Mouse (Mus musculus): ENCODE measurements around the gene Rps8. TPM values are rescaled to one million over a fixed set of nuclear protein-coding genes. Genes with fewer than 3 reads are reported as not detected.

Gene Rps8
- polyA plus RNA-seq, 1 experiment = 703 TPM

DNA sequence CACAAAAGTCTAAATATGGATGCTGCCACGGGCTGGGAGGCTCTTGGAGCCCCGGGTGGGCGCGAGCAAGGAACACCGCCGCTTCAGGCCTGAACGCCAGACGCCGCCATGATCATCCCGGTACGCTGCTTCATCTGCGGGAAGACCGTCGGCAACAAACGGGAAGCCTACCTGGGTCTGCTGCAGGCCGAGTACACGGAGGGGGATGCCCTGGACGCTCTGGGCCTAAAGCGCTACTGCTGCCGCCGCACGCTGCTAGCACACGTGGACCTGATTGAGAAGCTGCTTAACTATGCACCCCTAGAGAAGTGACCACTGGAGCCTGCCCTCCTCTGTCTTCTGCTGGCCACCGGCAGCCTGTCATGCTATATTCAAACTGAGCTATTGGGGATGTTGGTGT, 7.2 kb downstream of the Rps8 start:
- 92% methylated on average over 24 of the region's 24 CpGs for WGBS
- Histone ChIP-seq H3K36me3 (ENCODE audit: control insufficient read depth, insufficient read depth, low read length) (peaks cover 29% of the 10 kb centered on the region), H3K27me3 (ENCODE audit: control insufficient read depth, insufficient read depth, low read length) (no peaks in the 10 kb centered on the region), H3K4me3 (ENCODE audit: extremely low read depth, insufficient read depth, insufficient read length) (no peak overlapping the region), H3K27ac (ENCODE audit: insufficient read depth, low read length) (no peak overlapping the region), H3K4me1 (ENCODE audit: control insufficient read depth, insufficient read depth, insufficient read length) (no peaks in the 10 kb centered on the region)
- TF ChIP-seq CTCF (IDR thresholded peaks at IDR 0.05; ENCODE audit: extremely low read depth, insufficient read depth, insufficient read length, insufficient replicate concordance) (no peak), POLR2A (IDR thresholded peaks at IDR 0.05; ENCODE audit: low read depth, low read length) (no peak)
- DNase-seq (ENCODE audit: low read depth in 1 of 2, low spot score in 2 of 2) = no peak

DNA sequence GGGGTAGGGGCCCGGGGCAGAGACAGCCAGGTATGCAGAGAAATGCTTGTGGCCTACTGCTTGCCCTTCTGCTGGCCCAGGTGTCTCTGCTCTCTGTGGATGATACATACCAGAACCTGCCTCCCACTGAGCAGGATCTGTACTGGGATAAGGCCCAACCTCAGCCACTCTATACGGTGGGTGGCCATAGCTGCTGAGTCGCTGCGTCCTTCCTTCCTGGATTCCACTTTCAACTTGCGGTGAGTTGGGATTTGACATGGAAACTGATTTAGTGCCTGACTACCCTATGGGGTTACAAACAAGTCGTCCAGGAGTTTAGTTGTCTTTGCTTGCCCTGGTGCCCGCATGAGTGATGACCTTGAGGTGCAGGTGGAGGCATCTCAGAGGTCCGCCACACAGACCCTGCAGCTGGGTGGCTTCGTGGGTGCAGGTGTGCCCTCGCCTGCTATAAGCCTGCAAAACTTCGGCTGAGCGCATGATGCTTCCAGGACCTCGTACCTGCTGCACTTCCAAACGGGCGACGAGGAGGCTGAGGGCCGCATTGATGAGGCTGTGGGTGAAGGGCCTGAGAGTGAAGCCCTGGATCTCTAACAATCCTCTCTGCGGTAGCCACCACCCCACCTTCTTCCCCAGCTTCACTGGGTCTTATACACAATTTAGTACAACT, 7.9 kb downstream of the Rps8 start:
- Histone ChIP-seq H3K4me1 (ENCODE audit: control insufficient read depth, insufficient read depth, insufficient read length) (no peaks in the 10 kb centered on the region), H3K27me3 (ENCODE audit: control insufficient read depth, insufficient read depth, low read length) (no peaks in the 10 kb centered on the region), H3K27ac (ENCODE audit: insufficient read depth, low read length) (no peak overlapping the region), H3K4me3 (ENCODE audit: extremely low read depth, insufficient read depth, insufficient read length) (no peak overlapping the region), H3K36me3 (ENCODE audit: control insufficient read depth, insufficient read depth, low read length) (peaks cover 24% of the 10 kb centered on the region)
- TF ChIP-seq POLR2A (IDR thresholded peaks at IDR 0.05; ENCODE audit: low read depth, low read length) (no peak), CTCF (IDR thresholded peaks at IDR 0.05; ENCODE audit: extremely low read depth, insufficient read depth, insufficient read length, insufficient replicate concordance) (no peak)
- no peak for DNase-seq (ENCODE audit: low read depth in 1 of 2, low spot score in 2 of 2)
- 84% methylated on average over 18 of the region's 18 CpGs for WGBS

DNA sequence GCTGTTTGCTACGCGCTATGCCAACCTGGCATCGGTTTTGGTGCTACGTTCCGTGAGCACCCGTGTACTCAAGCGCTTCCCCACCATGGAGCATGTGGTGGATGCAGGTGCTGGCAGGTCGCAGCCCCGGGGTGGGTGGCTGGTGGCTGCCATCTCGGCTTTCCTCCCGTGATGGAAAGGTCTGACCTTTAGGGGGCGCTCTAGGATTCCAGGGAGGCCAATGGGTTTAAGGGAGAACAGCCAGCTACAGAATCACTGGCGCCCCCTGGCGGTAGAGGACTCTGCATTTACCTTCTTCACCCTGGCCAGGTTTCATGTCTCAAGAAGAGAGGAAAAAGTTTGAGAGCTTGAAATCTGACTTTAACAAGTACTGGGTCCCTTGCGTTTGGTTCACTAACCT, 9.9 kb downstream of the Rps8 start:
- TF ChIP-seq POLR2A (IDR thresholded peaks at IDR 0.05; ENCODE audit: low read depth, low read length) (no peak), CTCF (IDR thresholded peaks at IDR 0.05; ENCODE audit: extremely low read depth, insufficient read depth, insufficient read length, insufficient replicate concordance) (peak; percentile 88; the same call in 1 of the 2 replicates)
- Histone ChIP-seq H3K36me3 (ENCODE audit: control insufficient read depth, insufficient read depth, low read length) (peaks cover 9% of the 10 kb centered on the region; the same call in 1 of the 2 replicates), H3K27me3 (ENCODE audit: control insufficient read depth, insufficient read depth, low read length) (no peaks in the 10 kb centered on the region), H3K4me1 (ENCODE audit: control insufficient read depth, insufficient read depth, insufficient read length) (no peaks in the 10 kb centered on the region), H3K4me3 (ENCODE audit: extremely low read depth, insufficient read depth, insufficient read length) (no peak overlapping the region), H3K27ac (ENCODE audit: insufficient read depth, low read length) (no peak overlapping the region)
- WGBS = 50% methylated on average over 15 of the region's 15 CpGs
- DNase-seq (ENCODE audit: low read depth in 1 of 2, low spot score in 2 of 2) = peak; percentile 79 to 84

DNA sequence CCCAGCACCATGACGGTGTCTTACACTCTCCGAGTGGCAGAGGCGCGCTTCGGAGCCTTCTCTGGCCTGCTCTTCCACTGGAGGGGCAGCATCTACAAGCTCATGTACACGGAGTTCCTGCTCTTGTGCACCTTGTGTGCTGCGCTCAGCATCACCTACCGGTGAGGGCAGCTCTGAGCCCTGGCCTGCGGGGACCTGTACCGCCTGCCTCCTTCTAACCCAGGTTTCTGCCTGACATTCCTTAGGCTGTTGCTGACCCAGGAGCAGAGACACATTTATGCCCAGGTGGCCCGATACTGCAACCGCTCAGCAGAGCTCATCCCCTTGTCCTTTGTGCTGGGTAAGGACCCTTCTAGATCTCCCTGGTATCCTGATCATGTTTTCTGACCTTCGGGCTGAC, 10.8 kb downstream of the Rps8 start:
- Histone ChIP-seq H3K27me3 (ENCODE audit: control insufficient read depth, insufficient read depth, low read length) (no peaks in the 10 kb centered on the region), H3K27ac (ENCODE audit: insufficient read depth, low read length) (no peak overlapping the region), H3K4me3 (ENCODE audit: extremely low read depth, insufficient read depth, insufficient read length) (no peak overlapping the region), H3K4me1 (ENCODE audit: control insufficient read depth, insufficient read depth, insufficient read length) (no peaks in the 10 kb centered on the region), H3K36me3 (ENCODE audit: control insufficient read depth, insufficient read depth, low read length) (peaks cover 4% of the 10 kb centered on the region; the same call in 1 of the 2 replicates)
- no peak for DNase-seq (ENCODE audit: low read depth in 1 of 2, low spot score in 2 of 2)
- TF ChIP-seq CTCF (IDR thresholded peaks at IDR 0.05; ENCODE audit: extremely low read depth, insufficient read depth, insufficient read length, insufficient replicate concordance) (no peak), POLR2A (IDR thresholded peaks at IDR 0.05; ENCODE audit: low read depth, low read length) (no peak)
- 91% methylated on average over 13 of the region's 13 CpGs for WGBS

DNA sequence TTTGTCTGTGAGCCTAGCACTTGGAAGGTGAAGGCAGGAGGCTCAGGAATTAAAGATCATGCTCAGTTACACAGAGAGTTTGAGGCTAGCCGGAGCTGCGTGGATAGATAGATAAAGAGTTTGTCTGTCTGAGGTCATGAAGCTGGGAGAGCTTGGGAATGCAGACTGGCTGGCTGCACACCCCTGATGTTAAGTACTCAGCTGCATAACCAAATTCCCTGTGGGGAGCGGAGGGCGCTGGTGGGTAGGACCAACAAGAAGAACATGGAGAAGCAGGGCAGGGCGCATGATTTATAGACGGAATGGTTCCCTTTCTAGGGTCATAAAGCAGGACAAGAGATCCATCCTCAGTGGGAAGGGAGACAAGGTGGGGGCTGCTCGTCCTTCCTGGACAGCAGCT, 13.0 kb downstream of the Rps8 start:
- no peak overlapping the region for H3K4me3 ChIP-seq (ENCODE audit: extremely low read depth, insufficient read depth, insufficient read length)
- whole genome bisulfite sequencing = 81% methylated on average over 7 of the region's 7 CpGs
- no peaks in the 10 kb centered on the region for H3K27me3 ChIP-seq (ENCODE audit: control insufficient read depth, insufficient read depth, low read length)
- H3K27ac ChIP-seq (ENCODE audit: insufficient read depth, low read length) = no peak overlapping the region
- H3K4me1 ChIP-seq (ENCODE audit: control insufficient read depth, insufficient read depth, insufficient read length) = no peaks in the 10 kb centered on the region
- no peak for DNase-seq (ENCODE audit: low read depth in 1 of 2, low spot score in 2 of 2)
- H3K36me3 ChIP-seq (ENCODE audit: control insufficient read depth, insufficient read depth, low read length) = no peaks in the 10 kb centered on the region
- TF ChIP-seq POLR2A (IDR thresholded peaks at IDR 0.05; ENCODE audit: low read depth, low read length) = no peak
- TF ChIP-seq CTCF (IDR thresholded peaks at IDR 0.05; ENCODE audit: extremely low read depth, insufficient read depth, insufficient read length, insufficient replicate concordance) = no peak

DNA sequence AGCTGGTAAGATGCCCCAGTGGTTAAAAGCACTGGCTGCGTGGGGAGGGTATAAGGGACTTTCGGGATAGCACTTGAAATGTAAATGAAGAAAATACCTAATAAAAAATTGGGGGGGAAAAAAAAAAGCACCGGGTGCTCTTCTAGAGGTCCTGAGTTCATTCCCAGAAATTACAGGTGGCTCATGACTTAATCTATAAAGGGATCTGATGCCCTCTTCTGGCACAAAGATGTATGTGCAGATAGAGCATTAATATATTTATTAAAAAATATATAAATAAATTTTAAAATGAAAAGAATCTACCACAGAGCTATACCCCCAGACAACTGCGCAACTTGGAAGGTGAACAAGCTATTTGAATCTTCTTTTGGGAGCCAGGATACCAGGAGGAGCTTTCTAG, 15.4 kb downstream of the Rps8 start:
- Histone ChIP-seq H3K27me3 (ENCODE audit: control insufficient read depth, insufficient read depth, low read length) (no peaks in the 10 kb centered on the region), H3K4me1 (ENCODE audit: control insufficient read depth, insufficient read depth, insufficient read length) (no peaks in the 10 kb centered on the region), H3K4me3 (ENCODE audit: extremely low read depth, insufficient read depth, insufficient read length) (no peak overlapping the region), H3K27ac (ENCODE audit: insufficient read depth, low read length) (no peak overlapping the region), H3K36me3 (ENCODE audit: control insufficient read depth, insufficient read depth, low read length) (no peaks in the 10 kb centered on the region)
- TF ChIP-seq POLR2A (IDR thresholded peaks at IDR 0.05; ENCODE audit: low read depth, low read length) = no peak
- TF ChIP-seq CTCF (IDR thresholded peaks at IDR 0.05; ENCODE audit: extremely low read depth, insufficient read depth, insufficient read length, insufficient replicate concordance) = no peak
- WGBS = 30% methylated on average over 4 of the region's 4 CpGs
- no peak for DNase-seq (ENCODE audit: low read depth in 1 of 2, low spot score in 2 of 2)

DNA sequence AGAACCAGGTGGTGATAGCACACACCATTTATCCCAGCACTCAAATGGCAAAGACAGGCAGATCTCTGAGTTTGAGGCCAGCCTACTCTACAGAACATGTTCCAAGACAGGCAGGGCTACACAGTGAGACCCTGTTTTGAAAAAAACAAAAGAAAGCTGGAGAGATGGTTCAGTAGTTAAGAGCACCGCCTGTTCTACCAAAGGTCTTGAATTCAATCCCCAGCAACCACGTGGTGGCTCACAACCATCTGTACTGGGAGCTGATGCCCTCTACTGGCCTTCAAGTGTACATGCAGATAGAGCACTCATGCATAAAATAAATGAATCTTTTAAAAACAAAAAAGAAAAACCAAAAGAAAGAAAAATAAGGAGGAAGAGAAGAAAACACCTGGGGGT, 16.8 kb downstream of the Rps8 start:
- Histone ChIP-seq H3K27ac (ENCODE audit: insufficient read depth, low read length) (no peak overlapping the region), H3K27me3 (ENCODE audit: control insufficient read depth, insufficient read depth, low read length) (no peaks in the 10 kb centered on the region), H3K36me3 (ENCODE audit: control insufficient read depth, insufficient read depth, low read length) (no peaks in the 10 kb centered on the region), H3K4me1 (ENCODE audit: control insufficient read depth, insufficient read depth, insufficient read length) (no peaks in the 10 kb centered on the region; the same call in 1 of the 2 replicates), H3K4me3 (ENCODE audit: extremely low read depth, insufficient read depth, insufficient read length) (no peak overlapping the region)
- TF ChIP-seq POLR2A (IDR thresholded peaks at IDR 0.05; ENCODE audit: low read depth, low read length) (no peak), CTCF (IDR thresholded peaks at IDR 0.05; ENCODE audit: extremely low read depth, insufficient read depth, insufficient read length, insufficient replicate concordance) (peak; percentile 57; the same call in 1 of the 2 replicates)
- DNase-seq (ENCODE audit: low read depth in 1 of 2, low spot score in 2 of 2) = peak; percentile 44 to 54
- WGBS = 0% methylated on average over 2 of the region's 2 CpGs
